Mouse (Mus musculus) CD4-positive, CD25-positive, alpha-beta regulatory T cell (primary cell): Measurements from ENCODE around the gene Cipc. TPM values are rescaled to one million over a fixed set of nuclear protein-coding genes. Genes with fewer than 3 reads are reported as not detected.

Experiments used
- polyA plus RNA-seq: library from polyadenylated mRNA; unstranded; fragments of 100-300 nt; shearing (Covaris generic); gene quantifications from one replicate; pipeline ENCODE4 v1.2.1, GENCODE M21; 2017

Cipc gene
- 26.7 TPM for polyA plus RNA-seq

GRCm38 (mm10) chr12:86946862-86947574 is at the start of gene Cipc:
Cipc (plus strand) TSS chr12:86947043.

GRCm38 (mm10) chr12:86989890-86990754 is 43.3 kb downstream of the Cipc start, which contains the start of gene Zdhhc22:
Zdhhc22 (minus strand) TSS chr12:86990430.

Other genes with a start within 250 kb of the Cipc start
- gene Angel1, start 220.6 kb upstream of the Cipc start, polyA plus RNA-seq, result 16.8 TPM
- not detected for gene Lrrc74a, start 212.7 kb upstream of the Cipc start, polyA plus RNA-seq
- 109 TPM for gene Irf2bpl, start 62.2 kb upstream of the Cipc start, polyA plus RNA-seq
- 0.12 TPM for gene Zdhhc22, start 43.4 kb downstream of the Cipc start, polyA plus RNA-seq
- 0.42 TPM for gene Tmem63c, start 74.3 kb downstream of the Cipc start, polyA plus RNA-seq
- gene Ngb, start 155.5 kb downstream of the Cipc start, polyA plus RNA-seq, result 0.13 TPM
- gene Gstz1, start 200.1 kb downstream of the Cipc start, polyA plus RNA-seq, result 9.9 TPM
- gene Pomt2, start 200.9 kb downstream of the Cipc start, polyA plus RNA-seq, result 3.0 TPM